Mouse (Mus musculus) liver, postnatal 0 days (tissue): ENCODE data around the gene Gm17402.

Experiments
- CTCF ChIP-seq: sonication (generic); IDR thresholded peaks from 2 replicates; pipeline ENCODE4 v1.5.1; 2016; ENCODE audit warnings: antibody characterized with exemption, low read depth
- EP300 ChIP-seq: IDR thresholded peaks from 2 replicates; pipeline ENCODE4 v1.6.1; 2016; ENCODE audit warnings: antibody characterized with exemption, low read depth, mild to moderate bottlenecking

- no peak for TF ChIP-seq CTCF
- TF ChIP-seq EP300, result no peak
Observed at GRCm38 (mm10) chr3:67372194-67372593, 2.8 kb downstream of the Gm17402 start.
